Mouse (Mus musculus) heart, embryonic 12.5 days (tissue): ENCODE measurements around the gene Mif. TPM values are rescaled to one million over a fixed set of nuclear protein-coding genes. Genes with fewer than 3 reads are reported as not detected.
"Not testable (repeated sequence)": the region's sequence is repeated elsewhere in the genome, so short reads cannot be mapped to it uniquely, and the experiment has no call there.

Experiments used
- ATAC-seq: fragments of 200-750 bp; cut with Nextera tagmentation; 2 replicates; pipeline ENCODE4 v1.8.0; 2017; ENCODE audit warnings: moderate TSS enrichment, moderate library complexity; ENCODE audit not compliant: insufficient number of reproducible peaks, low FRiP score
- H3K27ac ChIP-seq: fragments of 300-500 bp; sonication (generic); 2 replicates; pipeline ENCODE4 v1.5.1; 2016; ENCODE audit warnings: mild to moderate bottlenecking, moderate library complexity; ENCODE audit not compliant: poor library complexity, severe bottlenecking
- H3K27me3 ChIP-seq: fragments of 300-500 bp; sonication (generic); replicated peaks from 2 replicates; pipeline ENCODE4 v1.6.1; 2016; ENCODE audit warnings: mild to moderate bottlenecking, moderate library complexity
- H3K36me3 ChIP-seq: fragments of 300-500 bp; sonication (generic); 2 replicates; pipeline ENCODE4 v1.6.1; 2016; ENCODE audit warnings: mild to moderate bottlenecking, moderate library complexity
- H3K4me1 ChIP-seq: fragments of 300-500 bp; sonication (generic); replicated peaks from 2 replicates; pipeline ENCODE4 v1.6.1; 2016; ENCODE audit warnings: mild to moderate bottlenecking
- H3K4me2 ChIP-seq: fragments of 300-500 bp; sonication (generic); 2 replicates; pipeline ENCODE4 v1.6.1; 2016; ENCODE audit warnings: mild to moderate bottlenecking, moderate library complexity
- H3K4me3 ChIP-seq: fragments of 300-500 bp; sonication (generic); 2 replicates; pipeline ENCODE4 v1.5.1; 2016; ENCODE audit warnings: mild to moderate bottlenecking
- H3K9ac ChIP-seq: fragments of 300-500 bp; sonication (generic); 2 replicates; pipeline ENCODE4 v1.6.1; 2016; ENCODE audit warnings: mild to moderate bottlenecking, moderate library complexity
- H3K9me3 ChIP-seq: fragments of 300-500 bp; sonication (generic); replicated peaks from 2 replicates; pipeline ENCODE4 v1.6.1; 2016; ENCODE audit warnings: mild to moderate bottlenecking, moderate library complexity
- WGBS: fragments of 180-500 bp; shearing (Covaris S2); methylation state at CpG from one replicate; pipeline ENCODE4 v1.1.7; 2016; 5-methylcytosine and 5-hydroxymethylcytosine counted together
- polyA plus RNA-seq: library from polyadenylated mRNA; unstranded; fragments of >200 nt; fragmentation: Nextera tagmentation; extraction: Ambion mirVana; gene quantifications from 2 replicates; pipeline ENCODE4 v1.2.1, GENCODE M21; 2016

Mif gene
- polyA plus RNA-seq, 1 experiment from 2014 or later = 2,393 TPM

DNA sequence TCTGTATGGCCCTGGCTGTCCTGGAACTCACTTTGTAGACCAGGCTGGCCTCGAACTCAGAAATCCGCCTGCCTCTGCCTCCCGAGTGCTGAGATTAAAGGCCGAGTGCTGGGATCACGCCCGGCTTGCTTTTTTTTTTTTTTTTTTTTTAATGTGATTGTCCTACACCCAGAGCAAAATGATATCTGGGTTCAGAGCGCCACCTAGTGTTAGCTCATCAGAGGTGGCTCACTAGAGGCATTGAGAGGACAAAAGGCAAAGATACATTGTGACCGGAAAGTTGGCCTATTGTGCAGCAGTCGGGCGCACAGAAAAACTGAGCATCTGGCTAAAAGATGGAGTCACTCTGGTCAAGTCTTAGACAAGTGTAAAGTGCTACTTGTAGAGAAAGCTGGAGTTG is 6.6 kb downstream of the Mif start:
- Histone ChIP-seq H3K9me3 (no peaks in the 10 kb centered on the region), H3K4me3 (no peak overlapping the region), H3K4me2 (no peak overlapping the region), H3K4me1 (peaks cover 12% of the 10 kb centered on the region), H3K27me3 (0 out of 2 replicates have a peak, but pooled peaks cover 7% of the 10 kb centered on the region), H3K36me3 (peaks cover 22% of the 10 kb centered on the region), H3K9ac (no peak overlapping the region), H3K27ac (no peak overlapping the region)
- 27% methylated on average over 10 of the region's 10 CpGs for WGBS
- ATAC-seq = no peak

DNA sequence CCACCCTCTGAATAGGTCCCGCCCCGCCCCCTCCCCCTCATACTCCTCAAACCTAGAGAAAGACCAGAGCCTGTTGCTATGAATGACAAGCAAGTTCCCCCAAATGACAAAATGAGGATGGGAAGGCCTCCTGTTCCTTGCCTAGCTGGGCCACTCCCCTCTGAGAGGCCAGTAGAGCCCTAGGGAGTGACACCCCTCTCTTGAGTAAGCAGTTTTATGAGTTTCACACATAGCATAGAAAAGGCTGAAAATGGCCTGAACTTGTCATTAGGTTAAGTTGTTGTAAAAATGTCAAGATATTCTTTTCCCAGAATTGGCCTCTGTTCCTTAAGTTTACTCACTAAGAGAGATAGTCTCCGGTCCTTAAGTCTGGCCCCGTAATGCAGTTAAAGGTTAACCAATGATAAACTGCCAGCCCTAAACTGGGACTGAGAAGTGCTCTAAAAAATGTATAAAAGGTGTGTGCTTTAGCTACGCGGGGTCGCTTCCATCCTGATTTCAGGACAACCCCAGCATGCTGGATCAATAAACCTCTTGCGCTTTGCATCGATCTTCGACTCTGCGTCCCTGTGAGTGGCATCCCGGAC is 7.4 kb downstream of the Mif start:
- Histone ChIP-seq H3K9me3 (no peaks in the 10 kb centered on the region), H3K9ac (no peak overlapping the region), H3K4me1 (peaks cover 3% of the 10 kb centered on the region), H3K27me3 (peaks cover 7% of the 10 kb centered on the region; the same call in 1 of the 2 replicates), H3K4me2 (no peak overlapping the region), H3K27ac (no peak overlapping the region), H3K4me3 (no peak overlapping the region), H3K36me3 (peaks cover 14% of the 10 kb centered on the region)
- no peak for ATAC-seq
- WGBS = 91% methylated on average over 12 of the region's 12 CpGs

DNA sequence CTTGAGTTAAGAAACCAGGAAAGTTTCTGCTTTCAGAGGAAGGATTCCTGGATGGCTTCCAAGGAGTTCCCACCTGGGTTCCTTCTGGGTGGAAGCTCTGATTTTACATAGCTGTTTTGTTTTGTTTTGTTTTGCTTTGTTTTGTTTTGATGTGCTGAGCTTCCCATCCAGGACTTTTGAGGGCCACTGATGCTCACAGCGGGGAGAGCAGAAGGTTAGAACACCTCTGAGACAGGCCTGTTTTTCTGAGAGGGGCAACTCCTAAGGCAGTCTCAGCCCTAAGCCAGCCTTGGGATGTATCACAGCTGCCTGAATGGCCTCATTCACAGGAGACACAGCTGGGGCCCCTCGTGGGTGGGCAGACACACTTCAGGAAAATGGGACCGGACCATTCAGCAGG is 8.4 kb downstream of the Mif start:
- Histone ChIP-seq H3K27me3 (peaks cover 7% of the 10 kb centered on the region; the same call in 1 of the 2 replicates), H3K4me1 (peaks cover 2% of the 10 kb centered on the region; the same call in 1 of the 2 replicates), H3K9ac (no peak overlapping the region), H3K4me3 (no peak overlapping the region), H3K27ac (no peak overlapping the region), H3K4me2 (no peak overlapping the region), H3K36me3 (0 out of 2 replicates have a peak, but pooled peaks cover 5% of the 10 kb centered on the region), H3K9me3 (no peaks in the 10 kb centered on the region)
- ATAC-seq = no peak
- 40% methylated on average over 3 of the region's 3 CpGs for WGBS

DNA sequence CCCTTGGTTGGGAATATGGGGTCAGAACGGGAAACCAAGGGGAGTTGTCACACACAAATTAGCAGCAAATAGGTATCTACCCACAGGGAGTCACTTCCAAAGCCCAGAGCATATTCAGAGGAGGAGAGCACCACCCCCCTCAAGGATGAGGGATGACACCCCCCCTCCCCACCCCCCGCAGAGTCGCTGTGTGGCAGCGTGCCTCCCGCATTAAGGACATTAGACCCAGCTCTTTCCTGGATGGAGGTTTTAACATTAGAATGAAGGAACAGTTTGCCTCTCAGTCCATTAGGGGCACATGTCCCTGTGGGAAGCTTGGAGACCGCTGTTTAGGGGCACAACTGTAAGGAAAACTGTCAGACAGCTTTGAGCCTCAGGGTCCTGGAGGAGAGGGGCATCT is 9.0 kb downstream of the Mif start:
- Histone ChIP-seq H3K36me3 (no peaks in the 10 kb centered on the region), H3K9ac (no peak overlapping the region), H3K4me3 (no peak overlapping the region), H3K27me3 (peaks cover 7% of the 10 kb centered on the region; the same call in 1 of the 2 replicates), H3K4me1 (peaks cover 2% of the 10 kb centered on the region; the same call in 1 of the 2 replicates), H3K27ac (no peak overlapping the region), H3K4me2 (no peak overlapping the region), H3K9me3 (no peaks in the 10 kb centered on the region)
- 4% methylated on average over 6 of the region's 6 CpGs for WGBS
- ATAC-seq = no peak

DNA sequence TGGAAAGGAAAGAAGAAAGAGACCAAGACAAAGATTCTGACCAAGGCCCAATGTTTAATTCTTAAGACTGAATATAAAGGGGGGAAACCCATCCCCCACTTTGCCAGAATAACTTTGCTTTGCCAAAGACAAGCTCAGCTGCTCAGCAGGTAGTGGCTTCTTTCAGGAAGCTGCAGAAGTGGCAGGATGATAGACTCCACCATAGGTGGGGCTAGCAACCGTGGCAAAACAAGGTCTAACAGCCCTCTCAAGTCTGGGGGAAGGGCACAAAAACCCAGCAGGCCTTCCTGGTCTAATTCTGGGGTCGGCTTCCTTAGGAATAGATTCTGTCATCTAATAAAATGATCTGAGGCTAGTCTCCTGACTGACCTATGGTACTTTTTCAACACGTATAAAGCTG is 11.7 kb downstream of the Mif start:
- Histone ChIP-seq H3K27me3 (peaks cover 7% of the 10 kb centered on the region; the same call in 1 of the 2 replicates), H3K4me2 (no peak overlapping the region), H3K4me1 (peaks cover 2% of the 10 kb centered on the region; the same call in 1 of the 2 replicates), H3K9ac (no peak overlapping the region), H3K4me3 (no peak overlapping the region), H3K36me3 (no peaks in the 10 kb centered on the region), H3K27ac (no peak overlapping the region), H3K9me3 (no peaks in the 10 kb centered on the region)
- WGBS = 20% methylated on average over 3 of the region's 3 CpGs
- ATAC-seq = no peak

DNA sequence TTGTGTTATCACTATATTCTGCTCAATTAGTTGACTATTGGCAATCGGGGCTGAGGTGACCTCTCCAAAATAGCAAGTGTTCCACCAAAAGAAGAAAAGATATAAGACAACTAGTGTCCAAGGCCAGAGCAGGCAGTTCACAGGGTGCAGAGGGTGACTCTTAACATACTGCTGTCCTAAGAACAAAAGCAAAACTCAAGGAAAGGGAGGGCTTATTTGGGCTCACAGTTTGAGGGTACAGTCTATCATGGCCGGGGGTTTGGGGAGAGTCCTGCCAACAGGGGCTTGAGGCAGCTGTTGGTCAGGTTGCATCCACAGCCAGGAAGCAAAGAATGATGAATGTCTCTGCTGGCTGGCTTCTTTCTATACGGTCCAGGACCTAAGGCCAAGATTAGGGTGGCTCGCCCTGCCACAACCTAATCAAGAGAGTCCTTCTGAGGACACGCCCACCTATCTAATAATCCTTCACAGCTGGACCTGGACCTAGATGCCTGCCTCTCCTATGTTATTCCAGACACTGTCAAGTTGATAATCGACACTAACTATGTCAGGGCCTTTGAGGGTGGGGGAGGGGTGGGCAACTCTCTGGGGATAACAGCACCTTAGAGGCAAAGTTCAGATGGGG is 14.6 kb downstream of the Mif start:
- Histone ChIP-seq H3K4me2 (no peak overlapping the region), H3K4me3 (no peak overlapping the region), H3K27ac (no peak overlapping the region), H3K4me1 (no peaks in the 10 kb centered on the region), H3K36me3 (no peaks in the 10 kb centered on the region), H3K9ac (no peak overlapping the region), H3K9me3 (no peaks in the 10 kb centered on the region), H3K27me3 (peaks cover 3% of the 10 kb centered on the region)
- ATAC-seq = 0 out of 2 replicates have a peak, but pooled peaks have one; percentile 24
- WGBS = 61% methylated on average over 6 of the region's 6 CpGs

DNA sequence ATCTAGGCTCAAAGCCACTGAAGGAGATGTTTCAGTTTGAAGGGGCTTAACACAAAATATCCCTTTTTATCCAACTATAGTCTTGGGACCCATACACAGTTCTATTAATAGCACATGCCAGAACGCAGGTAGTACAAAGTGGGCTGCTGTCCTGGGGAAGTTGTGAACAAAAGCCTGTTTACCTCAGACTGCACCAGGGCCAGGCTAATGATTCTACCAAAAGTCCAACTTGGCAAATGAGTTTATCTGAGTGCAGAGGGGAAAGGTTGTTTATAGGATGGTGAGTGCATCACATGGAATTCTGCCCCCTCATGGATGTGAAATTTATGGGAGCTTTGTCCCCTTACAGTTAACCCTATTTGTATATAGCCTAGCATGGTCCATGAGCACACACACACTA is 15.2 kb downstream of the Mif start:
- no peak for ATAC-seq
- H3K9ac ChIP-seq = no peak overlapping the region
- 57% methylated on average over 1 of the region's 1 CpGs for WGBS
- H3K4me3 ChIP-seq = no peak overlapping the region
- H3K27me3 ChIP-seq = peaks cover 6% of the 10 kb centered on the region
- H3K36me3 ChIP-seq = no peaks in the 10 kb centered on the region
- H3K27ac ChIP-seq = no peak overlapping the region
- H3K4me2 ChIP-seq = no peak overlapping the region
- no peaks in the 10 kb centered on the region for H3K9me3 ChIP-seq
- no peaks in the 10 kb centered on the region for H3K4me1 ChIP-seq

DNA sequence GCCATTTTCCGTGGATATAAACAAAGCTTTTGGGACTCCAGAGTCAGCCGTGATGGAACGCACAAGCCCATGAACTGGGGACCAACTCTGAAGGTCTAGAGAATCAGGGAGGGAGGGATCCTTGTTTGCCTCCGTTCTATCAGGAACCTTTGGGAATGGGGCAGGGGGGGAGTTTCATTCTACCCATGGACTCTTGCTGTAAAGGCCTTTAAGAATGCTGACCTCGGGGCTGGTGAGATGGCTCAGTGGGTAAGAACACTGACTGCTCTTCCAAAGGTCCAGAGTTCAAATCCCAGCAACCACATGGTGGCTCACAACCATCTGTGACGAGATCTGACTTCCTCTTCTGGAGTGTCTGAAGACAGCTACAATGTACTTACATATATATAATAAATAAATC is 16.1 kb downstream of the Mif start:
- not testable (repeated sequence) for H3K4me2 ChIP-seq, H3K4me3 ChIP-seq, H3K9me3 ChIP-seq, ATAC-seq, H3K9ac ChIP-seq, H3K36me3 ChIP-seq, H3K4me1 ChIP-seq, H3K27me3 ChIP-seq, H3K27ac ChIP-seq
- 81% methylated on average over 6 of the region's 6 CpGs for WGBS

DNA sequence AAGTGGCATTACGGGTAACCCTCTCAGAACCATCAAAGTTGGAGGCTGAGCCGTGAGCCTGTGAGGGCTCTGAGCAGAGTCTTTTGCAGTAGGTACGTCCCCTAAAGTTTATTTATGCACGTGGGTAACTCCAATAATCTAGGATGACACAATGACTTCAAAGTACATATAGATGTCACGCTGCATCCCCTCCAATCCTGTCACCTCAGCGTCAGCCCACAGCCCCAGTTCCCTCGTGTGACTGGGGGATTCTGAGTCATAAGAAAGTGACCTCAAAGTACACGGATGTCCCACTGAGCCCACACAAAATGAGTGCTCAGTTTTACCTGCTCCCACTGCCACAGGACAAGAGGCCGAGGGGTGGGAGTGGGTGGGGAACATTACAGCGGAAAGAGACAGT is 20.9 kb downstream of the Mif start:
- no peak overlapping the region for H3K4me3 ChIP-seq
- no peak overlapping the region for H3K27ac ChIP-seq
- H3K4me2 ChIP-seq = no peak overlapping the region
- peaks cover 6% of the 10 kb centered on the region; the same call in 1 of the 2 replicates for H3K27me3 ChIP-seq
- H3K9me3 ChIP-seq = no peaks in the 10 kb centered on the region
- H3K4me1 ChIP-seq = peaks cover 21% of the 10 kb centered on the region
- H3K9ac ChIP-seq = no peak overlapping the region
- WGBS = 83% methylated on average over 10 of the region's 10 CpGs
- ATAC-seq = no peak
- H3K36me3 ChIP-seq = no peaks in the 10 kb centered on the region

DNA sequence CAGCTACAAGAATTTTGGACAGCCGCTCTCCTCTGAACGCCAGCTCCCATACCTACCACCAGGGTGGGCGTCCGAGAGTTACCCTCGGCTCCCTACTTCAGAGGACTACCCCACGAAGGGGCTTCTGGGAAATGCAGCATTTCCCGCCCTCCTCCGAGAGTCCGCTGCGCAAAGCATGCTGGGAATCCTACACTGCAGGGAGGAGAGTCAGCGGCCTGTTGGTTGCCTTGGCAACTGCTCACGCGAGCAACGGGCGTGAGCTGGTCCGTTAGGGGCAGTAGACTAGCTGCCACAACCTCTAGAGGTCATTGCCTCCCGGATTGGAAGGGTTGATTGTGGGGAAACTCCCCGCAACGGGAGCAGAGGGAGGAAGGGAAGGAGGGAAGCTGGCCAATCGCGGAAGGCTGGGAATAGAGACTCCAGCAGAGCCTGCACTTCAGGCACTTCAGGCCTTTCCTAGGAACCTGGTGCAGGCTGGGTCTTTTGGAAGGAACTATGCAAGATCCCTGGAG is 22.7 kb downstream of the Mif start, which contains the start of gene Gstt2:
Gene Gstt2, minus strand, starts transcription at position 177 of the 512 bp plus-strand sequence.
- Histone ChIP-seq H3K4me2 (peak within 1 kb of the TSS; percentile 78), H3K9me3 (no peaks in the 10 kb centered on the region), H3K4me3 (peak within 1 kb of the TSS; percentile 44), H3K36me3 (no peaks in the 10 kb centered on the region), H3K27ac (peak within 1 kb of the TSS; percentile 84), H3K4me1 (peaks cover 21% of the 10 kb centered on the region), H3K27me3 (peaks cover 6% of the 10 kb centered on the region), H3K9ac (peak within 1 kb of the TSS; percentile 66)
- ATAC-seq = peak; percentile 90
- WGBS = under 1% methylated on average over 21 of the region's 21 CpGs

DNA sequence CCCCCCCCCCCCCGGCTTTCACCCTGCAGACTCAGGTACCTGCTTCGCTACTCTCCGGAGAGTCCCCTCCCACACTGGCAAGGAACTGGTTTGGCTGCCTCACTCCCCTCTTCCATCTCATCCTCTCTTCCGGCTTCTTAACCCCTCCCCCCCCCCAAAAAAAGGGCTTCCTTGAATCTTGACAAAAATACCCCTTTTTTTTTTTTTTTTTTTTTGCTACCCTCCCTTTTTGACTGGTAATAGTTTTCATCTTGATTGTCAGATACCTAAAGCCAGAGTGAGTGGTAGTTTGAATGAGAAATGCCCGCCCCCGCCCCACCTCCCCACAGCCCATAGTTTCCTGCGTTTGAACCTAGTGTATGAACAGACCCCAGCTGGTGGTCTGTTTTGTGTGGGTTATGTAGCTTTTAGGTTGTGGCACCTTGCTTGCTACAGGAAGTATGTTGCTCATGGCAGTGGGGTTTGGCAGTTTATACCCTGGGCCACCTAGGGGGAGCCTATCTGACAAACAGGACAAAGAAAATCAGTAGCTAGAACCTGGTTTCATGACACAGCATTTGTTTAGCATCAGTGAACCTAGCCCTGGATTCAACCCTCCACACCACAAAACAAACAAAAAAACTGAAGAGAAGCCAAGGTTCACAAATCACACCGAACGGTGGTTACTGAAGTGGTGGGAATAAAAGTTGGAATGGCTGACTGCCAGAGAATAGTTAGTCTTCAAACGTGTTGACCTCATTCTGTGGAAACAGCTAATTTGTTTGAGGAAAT is 24.1 kb downstream of the Mif start:
- peak overlapping the region; percentile 81 for H3K4me2 ChIP-seq
- H3K36me3 ChIP-seq = no peaks in the 10 kb centered on the region
- 34% methylated on average over 6 of the region's 10 CpGs for WGBS
- no peak overlapping the region for H3K27ac ChIP-seq
- peak overlapping the region; percentile 30 for H3K4me3 ChIP-seq
- H3K27me3 ChIP-seq = peaks cover 6% of the 10 kb centered on the region
- no peaks in the 10 kb centered on the region for H3K9me3 ChIP-seq
- H3K9ac ChIP-seq = peak overlapping the region; percentile 26; the same call in 1 of the 2 replicates
- H3K4me1 ChIP-seq = peaks cover 21% of the 10 kb centered on the region
- ATAC-seq = no peak
